Mouse (Mus musculus) hematopoietic stem cell, adult 5-6 weeks (primary cell): Measurements from ENCODE around the gene Hdgfl3. TPM values are rescaled to one million over a fixed set of nuclear protein-coding genes. Genes with fewer than 3 reads are reported as not detected.

Experiments used
- ATAC-seq, 2 experiments: fragments of 125-278 bp in 1 of 2; replicated peaks in 1 of 2; 2 replicates each; pipeline ENCODE4 v1.8.0; 2016 to 2017; ENCODE audit warnings: inconsistent platforms in 2 of 2, mild to moderate bottlenecking in 2 of 2, moderate number of reproducible peaks in 2 of 2, low read depth in 1 of 2, moderate TSS enrichment in 1 of 2; ENCODE audit not compliant: low FRiP score in 2 of 2, poor library complexity in 2 of 2, severe bottlenecking in 2 of 2, insufficient read depth in 1 of 2, low TSS enrichment in 1 of 2
- total RNA-seq: library from RNA; stranded (forward); fragments of 172-1452, 232-1000 nt; gene quantifications from 2 replicates; pipeline ENCODE4 v1.2.3, GENCODE M21; 2017

The Hdgfl3 gene
- total RNA-seq: 27.3 and 37.4 TPM in 2 replicates

GRCm38 (mm10) chr7:81934267-81934745 is at the start of gene Hdgfl3:
Gene Hdgfl3 (minus strand): TSS chr7:81934473.
- peak; percentile 50 to 67; a peak in 3 of 4 replicates for ATAC-seq

- ATAC-seq: no peak
Observed at GRCm38 (mm10) chr7:81983651-81984050, 49.4 kb upstream of the Hdgfl3 start.

GRCm38 (mm10) chr7:81978304-81978703 is 44.0 kb upstream of the Hdgfl3 start:
- ATAC-seq: no peak

GRCm38 (mm10) chr7:81974616-81975015 is 40.3 kb upstream of the Hdgfl3 start:
- no peak for ATAC-seq

- no peak for ATAC-seq
Observed at GRCm38 (mm10) chr7:81973939-81974338, 39.7 kb upstream of the Hdgfl3 start.

- no peak for ATAC-seq
Observed at GRCm38 (mm10) chr7:81973339-81973738, 39.1 kb upstream of the Hdgfl3 start.

- no peak for ATAC-seq
Observed at GRCm38 (mm10) chr7:81968975-81969374, 34.7 kb upstream of the Hdgfl3 start.

GRCm38 (mm10) chr7:81968451-81968850 is 34.2 kb upstream of the Hdgfl3 start:
- no peak for ATAC-seq

GRCm38 (mm10) chr7:81966195-81966594 is 31.9 kb upstream of the Hdgfl3 start:
- no peak for ATAC-seq

- ATAC-seq: peak; percentile 25 to 56; a peak in 1 of 4 replicates
Observed at GRCm38 (mm10) chr7:81959704-81960103, 25.4 kb upstream of the Hdgfl3 start.

- peak; percentile 75 to 80 for ATAC-seq
Observed at GRCm38 (mm10) chr7:81954208-81954846, 20.1 kb upstream of the Hdgfl3 start.

GRCm38 (mm10) chr7:81950499-81950898 is 16.2 kb upstream of the Hdgfl3 start:
- no peak for ATAC-seq

GRCm38 (mm10) chr7:81945398-81945797 is 11.1 kb upstream of the Hdgfl3 start:
- ATAC-seq: no peak

GRCm38 (mm10) chr7:81934806-81935205 is 533 bp upstream of the Hdgfl3 start:
- no peak for ATAC-seq

- no peak for ATAC-seq
Observed at GRCm38 (mm10) chr7:81933601-81934266, 539 bp downstream of the Hdgfl3 start.

GRCm38 (mm10) chr7:81933061-81933600 is 1.1 kb downstream of the Hdgfl3 start:
- ATAC-seq: no peak

- ATAC-seq: no peak
Observed at GRCm38 (mm10) chr7:81932521-81933045, 1.7 kb downstream of the Hdgfl3 start.

GRCm38 (mm10) chr7:81928998-81929397 is 5.3 kb downstream of the Hdgfl3 start:
- ATAC-seq: 0 out of 4 replicates have a peak, but pooled peaks have one; percentile 27 to 60
